Mouse (Mus musculus) liver, postnatal 0 days (tissue): ENCODE data around the gene Camta2. TPM values are rescaled to one million over a fixed set of nuclear protein-coding genes. Genes with fewer than 3 reads are reported as not detected.

Experiments used
- ATAC-seq: fragments of 200-750 bp; cut with Nextera tagmentation; 2 replicates; pipeline ENCODE4 v1.8.0; 2017; ENCODE audit warnings: mild to moderate bottlenecking, moderate library complexity
- DNase-seq: peaks from one replicate; pipeline ENCODE4 v3.0.0-alpha.2; 2016
- H3K27ac ChIP-seq: fragments of 300-500 bp; sonication (generic); 2 replicates; pipeline ENCODE4 v1.5.1; 2014; ENCODE audit warnings: antibody characterized with exemption, moderate library complexity, mild to moderate bottlenecking, low read depth
- H3K27me3 ChIP-seq: fragments of 300-500 bp; sonication (generic); 2 replicates; pipeline ENCODE4 v1.6.1; 2014; ENCODE audit warnings: low read length, control low read depth, mixed read lengths; ENCODE audit not compliant: insufficient read depth
- H3K36me3 ChIP-seq: fragments of 300-500 bp; sonication (generic); replicated peaks from 2 replicates; pipeline ENCODE4 v1.6.1; 2014; ENCODE audit warnings: mild to moderate bottlenecking, control low read depth, low read length, moderate library complexity, mixed read lengths; ENCODE audit not compliant: insufficient read depth
- H3K4me1 ChIP-seq: fragments of 300-500 bp; sonication (generic); 2 replicates; pipeline ENCODE4 v1.6.1; 2014; ENCODE audit warnings: antibody characterized with exemption, mild to moderate bottlenecking, control low read depth; ENCODE audit not compliant: insufficient read depth
- H3K4me2 ChIP-seq: fragments of 300-500 bp; sonication (generic); 2 replicates; pipeline ENCODE4 v1.6.1; 2014; ENCODE audit warnings: low read depth, mild to moderate bottlenecking, low read length, moderate library complexity, mixed read lengths
- H3K4me3 ChIP-seq: fragments of 300-500 bp; sonication (generic); 2 replicates; pipeline ENCODE4 v1.5.1; 2014; ENCODE audit warnings: low read depth, low read length
- H3K9ac ChIP-seq: fragments of 300-500 bp; sonication (generic); replicated peaks from 2 replicates; pipeline ENCODE4 v1.6.1; 2014; ENCODE audit warnings: mild to moderate bottlenecking, moderate library complexity
- H3K9me3 ChIP-seq: fragments of 300-500 bp; sonication (generic); 2 replicates; pipeline ENCODE4 v1.6.1; 2016; ENCODE audit warnings: mild to moderate bottlenecking, control low read depth, low read length, mixed read lengths
- CTCF ChIP-seq: sonication (generic); IDR thresholded peaks from 2 replicates; pipeline ENCODE4 v1.5.1; 2016; ENCODE audit warnings: antibody characterized with exemption, low read depth
- EP300 ChIP-seq: IDR thresholded peaks from 2 replicates; pipeline ENCODE4 v1.6.1; 2016; ENCODE audit warnings: antibody characterized with exemption, low read depth, mild to moderate bottlenecking
- WGBS: fragments of 180-500 bp; shearing (Covaris S2); extraction: QIAGEN DNeasy Blood & Tissue Kit; methylation state at CpG from one replicate; pipeline ENCODE4 v1.1.7; 2014; ENCODE audit not compliant: insufficient replicate concordance; 5-methylcytosine and 5-hydroxymethylcytosine counted together
- polyA plus RNA-seq: library from polyadenylated mRNA; unstranded; fragments of >200 nt; fragmentation: Nextera tagmentation; extraction: Ambion mirVana; gene quantifications from 2 replicates; pipeline ENCODE4 v1.2.1, GENCODE M21; 2015

Gene Camta2
- polyA plus RNA-seq, 1 experiment from 2014 or later: 3.4 TPM

DNA sequence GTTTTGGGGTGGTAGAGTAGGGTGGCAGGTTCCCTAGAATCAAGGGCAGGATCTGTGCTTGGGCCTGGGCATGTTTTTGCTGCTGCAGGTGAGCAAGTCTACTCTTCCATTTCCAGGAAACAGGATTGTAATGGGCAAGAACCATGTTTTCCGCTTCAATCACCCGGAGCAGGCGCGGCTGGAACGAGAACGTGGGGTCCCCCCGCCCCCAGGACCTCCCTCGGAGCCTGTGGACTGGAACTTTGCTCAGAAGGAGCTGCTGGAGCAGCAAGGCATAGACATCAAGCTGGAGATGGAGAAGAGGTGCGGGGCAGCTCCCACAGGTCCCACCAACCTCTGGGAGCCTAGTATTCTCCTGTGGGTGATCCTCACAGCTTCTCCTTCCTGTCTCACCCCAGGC, 36.8 kb upstream of the Camta2 start:
- ATAC-seq (no peak), DNase-seq (no peak)
- Histone ChIP-seq H3K9ac (no peak overlapping the region), H3K4me1 (0 out of 2 replicates have a peak, but pooled peaks cover under 1% of the 10 kb centered on the region), H3K27ac (no peak overlapping the region), H3K9me3 (no peaks in the 10 kb centered on the region), H3K4me3 (no peak overlapping the region), H3K36me3 (peaks cover 51% of the 10 kb centered on the region), H3K27me3 (no peaks in the 10 kb centered on the region), H3K4me2 (no peak overlapping the region)
- 77% methylated on average over 9 of the region's 9 CpGs for WGBS
- no peak for TF ChIP-seq CTCF

DNA sequence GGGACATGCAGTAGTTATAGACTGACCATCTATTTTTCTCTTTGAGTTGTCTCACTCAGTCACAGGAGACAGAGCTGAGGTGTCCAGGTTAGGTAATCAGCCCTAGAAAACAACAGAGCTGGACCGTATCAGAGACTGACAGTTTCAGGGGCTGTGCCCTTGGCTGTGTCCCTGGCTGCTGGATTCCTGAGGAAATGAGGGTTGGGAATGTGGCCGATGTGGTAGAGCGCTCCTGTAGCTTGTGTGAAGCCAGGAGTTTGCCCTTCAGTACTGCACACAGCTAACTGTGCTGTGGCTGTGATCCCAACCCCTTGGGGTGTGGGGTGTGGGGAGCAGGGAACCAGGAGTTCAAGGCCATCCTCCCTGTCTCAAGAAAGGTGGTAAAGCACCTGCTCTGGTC, 33.2 kb upstream of the Camta2 start:
- ATAC-seq (no peak), DNase-seq (no peak)
- Histone ChIP-seq H3K9ac (no peak overlapping the region), H3K4me2 (no peak overlapping the region), H3K4me3 (no peak overlapping the region), H3K4me1 (no peaks in the 10 kb centered on the region), H3K36me3 (peaks cover 40% of the 10 kb centered on the region), H3K27me3 (no peaks in the 10 kb centered on the region), H3K27ac (no peak overlapping the region), H3K9me3 (no peaks in the 10 kb centered on the region)
- 90% methylated on average over 3 of the region's 3 CpGs for WGBS
- TF ChIP-seq EP300: no peak
- TF ChIP-seq CTCF: no peak

DNA sequence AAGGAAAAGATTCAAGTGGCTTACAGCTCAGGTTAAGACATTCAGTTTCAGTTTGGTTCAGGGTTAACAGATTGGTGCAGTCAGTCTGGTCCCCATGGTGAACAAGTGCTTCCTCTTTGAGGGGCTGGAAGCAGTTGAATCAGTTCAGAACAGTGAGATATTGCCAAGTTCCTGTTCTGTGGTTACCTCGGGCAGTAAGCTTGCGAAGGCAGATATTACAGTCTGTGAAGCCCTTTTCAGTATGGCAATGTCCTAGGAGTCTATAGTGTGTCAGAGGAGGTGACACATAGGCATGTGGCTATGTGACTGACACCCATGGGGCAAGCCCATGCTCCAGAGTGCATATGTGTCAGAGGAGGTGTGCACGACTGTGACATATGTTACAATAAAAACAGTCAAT, 32.7 kb upstream of the Camta2 start:
- TF ChIP-seq CTCF (no peak), EP300 (no peak)
- peak; percentile 73 for ATAC-seq
- DNase-seq: no peak
- Histone ChIP-seq H3K27me3 (no peaks in the 10 kb centered on the region), H3K4me1 (no peaks in the 10 kb centered on the region), H3K36me3 (peaks cover 36% of the 10 kb centered on the region), H3K27ac (0 out of 2 replicates have a peak overlapping the region, but pooled peaks have one; percentile 13), H3K4me3 (no peak overlapping the region), H3K4me2 (no peak overlapping the region), H3K9me3 (no peaks in the 10 kb centered on the region), H3K9ac (no peak overlapping the region)
- 36% methylated on average over 3 of the region's 3 CpGs for whole genome bisulfite sequencing

DNA sequence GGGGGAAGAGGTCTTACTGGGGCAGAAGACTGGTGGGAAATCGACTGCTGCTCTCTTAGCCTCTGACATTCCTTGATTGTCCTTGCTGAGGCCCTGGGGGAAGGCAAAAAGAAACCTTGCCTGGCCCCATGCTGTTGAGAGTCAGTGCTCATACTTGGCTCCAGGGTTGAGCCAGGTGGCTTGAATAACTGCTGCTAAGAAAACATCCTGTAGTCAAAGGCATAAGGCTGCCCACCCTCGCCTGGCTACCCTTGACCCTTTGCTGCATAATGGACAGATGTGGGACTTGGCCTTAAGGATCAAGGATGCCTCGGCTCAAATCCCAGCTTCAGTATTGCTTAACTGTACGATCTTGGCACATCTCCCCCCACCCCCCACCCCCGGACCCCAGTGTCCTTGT, 30.6 kb upstream of the Camta2 start:
- no peak for TF ChIP-seq CTCF
- TF ChIP-seq EP300: no peak
- no peak for ATAC-seq
- Histone ChIP-seq H3K27ac (no peak overlapping the region), H3K4me3 (no peak overlapping the region), H3K9ac (no peak overlapping the region), H3K27me3 (no peaks in the 10 kb centered on the region), H3K4me1 (no peaks in the 10 kb centered on the region), H3K9me3 (no peaks in the 10 kb centered on the region), H3K4me2 (no peak overlapping the region), H3K36me3 (peaks cover 21% of the 10 kb centered on the region)
- no peak for DNase-seq
- 58% methylated on average over 5 of the region's 5 CpGs for WGBS

DNA sequence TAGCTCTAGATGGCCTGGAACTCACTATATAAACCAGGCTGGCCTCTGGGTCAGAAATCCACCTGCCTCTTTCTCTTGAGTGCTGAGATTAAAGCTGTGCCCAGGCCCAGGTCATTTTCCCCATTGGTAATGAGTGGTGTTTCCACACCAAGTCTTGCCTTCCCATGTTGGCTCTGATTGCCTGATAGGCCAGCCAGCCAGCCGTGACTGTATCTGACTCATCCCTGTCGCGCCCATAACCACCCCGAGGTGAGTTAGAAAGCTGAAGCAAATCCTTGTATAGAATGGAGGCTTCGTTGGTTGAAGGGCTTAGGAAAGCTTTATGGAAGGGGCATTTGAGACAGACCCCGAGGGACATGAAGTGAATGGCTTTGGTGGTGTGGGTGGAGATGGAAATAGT, 27.9 kb upstream of the Camta2 start:
- TF ChIP-seq EP300 (no peak), CTCF (no peak)
- no peak for ATAC-seq
- Histone ChIP-seq H3K4me1 (no peaks in the 10 kb centered on the region), H3K4me3 (no peak overlapping the region), H3K9ac (no peak overlapping the region), H3K36me3 (peaks cover 28% of the 10 kb centered on the region), H3K27ac (no peak overlapping the region), H3K27me3 (no peaks in the 10 kb centered on the region), H3K4me2 (no peak overlapping the region), H3K9me3 (no peaks in the 10 kb centered on the region)
- whole genome bisulfite sequencing: 73% methylated on average over 6 of the region's 6 CpGs
- no peak for DNase-seq

DNA sequence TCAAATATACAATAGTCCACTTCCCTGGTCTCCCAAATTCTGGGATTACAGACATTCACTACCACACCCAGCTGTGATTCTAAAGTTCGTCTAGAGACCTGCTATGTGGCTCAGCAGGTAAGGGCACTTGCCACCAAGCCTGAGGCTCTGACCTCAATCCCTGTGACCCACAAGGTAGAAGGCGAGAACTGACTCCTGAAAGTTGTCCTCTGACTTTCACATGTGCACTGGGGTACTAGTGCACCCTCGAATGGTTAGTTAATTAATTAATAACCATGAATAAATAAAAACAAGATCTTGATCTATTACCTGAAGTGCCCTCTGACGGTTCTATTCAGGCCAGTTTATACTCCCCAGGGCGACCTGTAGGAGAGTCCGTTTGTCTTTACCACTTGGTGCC, 25.3 kb upstream of the Camta2 start:
- no peaks in the 10 kb centered on the region for H3K4me1 ChIP-seq
- no peak overlapping the region for H3K4me3 ChIP-seq
- 68% methylated on average over 6 of the region's 6 CpGs for WGBS
- TF ChIP-seq CTCF (no peak), EP300 (no peak)
- H3K27me3 ChIP-seq: no peaks in the 10 kb centered on the region
- H3K9ac ChIP-seq: no peak overlapping the region
- ATAC-seq (no peak), DNase-seq (no peak)
- H3K36me3 ChIP-seq: peaks cover 25% of the 10 kb centered on the region
- no peaks in the 10 kb centered on the region for H3K9me3 ChIP-seq
- H3K4me2 ChIP-seq: no peak overlapping the region
- no peak overlapping the region for H3K27ac ChIP-seq

DNA sequence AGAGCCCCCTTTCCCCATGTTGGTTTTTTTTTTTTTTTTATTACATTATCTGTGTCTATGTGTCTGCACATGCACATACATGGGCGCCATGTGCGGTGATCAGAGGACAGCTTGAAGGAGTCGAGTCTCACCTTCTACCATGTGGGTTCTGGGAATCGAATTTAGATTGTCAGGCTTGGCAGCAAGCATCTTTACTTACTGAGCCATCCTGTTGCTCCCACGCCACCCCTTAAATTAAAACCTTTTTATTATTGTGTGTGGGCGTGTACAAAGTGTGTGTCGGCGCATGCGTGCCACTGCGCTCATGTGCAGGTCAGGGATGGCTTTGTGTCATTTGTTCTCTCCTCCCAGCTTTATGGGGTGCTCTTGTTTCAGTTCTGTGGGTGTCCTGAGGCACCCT, 23.1 kb upstream of the Camta2 start:
- Histone ChIP-seq H3K9me3 (no peaks in the 10 kb centered on the region), H3K27ac (no peak overlapping the region), H3K36me3 (peaks cover 42% of the 10 kb centered on the region), H3K4me2 (no peak overlapping the region), H3K9ac (no peak overlapping the region), H3K27me3 (no peaks in the 10 kb centered on the region), H3K4me1 (no peaks in the 10 kb centered on the region), H3K4me3 (no peak overlapping the region)
- ATAC-seq: no peak
- DNase-seq: no peak
- TF ChIP-seq EP300 (no peak), CTCF (no peak)
- 88% methylated on average over 10 of the region's 10 CpGs for WGBS
